Mouse (Mus musculus): Measurements from ENCODE around the gene Tln2.

Gene Tln2

GRCm38 (mm10) chr9:67545794-67546193 lies 13.7 kb downstream of the Tln2 start:
- no peak for DNase-seq

GRCm38 (mm10) chr9:67544783-67545182 lies 14.7 kb downstream of the Tln2 start:
- no peak for DNase-seq

DNA sequence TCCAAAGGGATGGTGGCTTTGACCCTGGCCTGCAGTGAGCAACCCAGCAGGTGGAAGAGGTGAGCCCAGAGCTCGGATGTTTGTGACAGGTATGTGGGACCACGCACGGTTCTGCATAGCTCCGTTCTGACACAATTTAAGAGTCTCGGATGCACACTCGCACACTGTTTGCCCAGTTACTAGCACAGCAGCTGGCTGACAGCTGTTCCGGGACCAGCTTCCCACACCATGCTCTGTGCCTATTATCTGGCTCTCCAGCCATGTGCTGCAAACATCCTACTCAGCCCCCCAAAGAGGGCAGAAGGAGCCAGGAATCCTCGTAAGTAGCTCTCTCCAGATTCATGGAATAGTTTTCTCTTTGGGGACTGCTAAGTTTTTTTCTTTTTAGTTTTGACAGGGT lies 17.6 kb downstream of the Tln2 start:
- peak in 1 of 2 experiments; percentile 60 for DNase-seq

DNA sequence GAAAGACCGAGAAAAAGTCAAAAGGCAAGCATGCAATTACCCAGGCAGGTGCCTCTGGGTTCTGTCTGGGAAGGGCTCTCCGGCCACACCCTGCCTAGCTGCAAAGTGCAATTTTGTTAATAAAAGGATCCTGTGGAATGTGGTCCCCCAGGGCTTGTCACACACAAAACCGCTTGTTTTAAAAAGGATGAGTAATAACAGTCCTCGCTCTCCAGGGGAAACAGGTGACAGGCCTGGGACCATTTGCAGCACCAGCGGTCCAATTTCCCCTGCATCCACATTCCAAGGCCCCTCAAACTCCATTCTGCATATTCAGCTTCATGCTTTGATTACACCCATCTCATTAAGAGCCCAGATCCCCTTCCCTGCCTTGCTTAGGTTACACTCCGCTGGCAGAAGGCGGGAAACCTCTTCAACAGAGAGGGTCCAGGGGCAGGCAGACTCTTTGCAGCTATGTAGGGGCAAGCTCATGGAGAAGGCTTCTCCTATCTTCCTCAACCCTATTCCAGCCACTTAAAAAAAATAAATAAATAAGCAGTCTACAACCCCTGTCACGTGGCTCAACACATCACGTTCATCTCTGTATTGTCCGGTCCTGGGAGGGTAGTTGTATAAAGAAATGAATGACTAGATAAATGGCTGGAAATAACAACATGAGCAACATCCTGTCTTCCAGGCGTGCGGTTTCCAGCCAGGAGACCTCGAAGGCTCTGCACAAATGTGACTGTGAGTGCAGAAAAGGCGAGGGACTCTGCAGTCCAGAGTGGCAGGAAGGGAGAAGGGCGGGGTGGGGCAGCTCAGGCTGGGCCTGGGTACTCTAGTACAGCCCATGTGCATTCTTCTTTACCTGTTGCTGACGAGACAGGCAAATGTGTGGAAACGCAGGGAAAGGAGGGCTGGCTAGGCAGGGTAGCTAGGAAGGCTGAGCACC lies 19.5 kb downstream of the Tln2 start:
- DNase-seq: no peak

DNA sequence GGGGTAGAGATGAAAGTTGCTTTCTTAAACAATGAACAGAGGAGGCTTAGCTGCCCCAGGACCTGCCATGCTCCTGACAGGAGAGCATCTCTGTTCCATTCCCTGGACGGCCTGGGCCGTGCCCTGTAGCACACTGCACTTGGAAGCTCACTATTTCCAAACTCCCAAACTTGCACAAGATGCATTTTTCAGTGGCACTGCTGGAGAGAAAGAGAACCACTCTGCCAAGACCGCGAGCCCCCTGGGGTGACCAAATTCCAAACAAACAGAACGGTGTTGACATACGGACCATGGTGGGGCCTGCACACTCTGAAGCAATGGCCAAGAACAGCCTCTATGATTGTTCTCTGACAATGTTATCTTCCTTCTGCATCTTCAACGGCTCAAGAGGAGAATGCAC lies 25.1 kb downstream of the Tln2 start:
- DNase-seq: peak; percentile 43 to 78

DNA sequence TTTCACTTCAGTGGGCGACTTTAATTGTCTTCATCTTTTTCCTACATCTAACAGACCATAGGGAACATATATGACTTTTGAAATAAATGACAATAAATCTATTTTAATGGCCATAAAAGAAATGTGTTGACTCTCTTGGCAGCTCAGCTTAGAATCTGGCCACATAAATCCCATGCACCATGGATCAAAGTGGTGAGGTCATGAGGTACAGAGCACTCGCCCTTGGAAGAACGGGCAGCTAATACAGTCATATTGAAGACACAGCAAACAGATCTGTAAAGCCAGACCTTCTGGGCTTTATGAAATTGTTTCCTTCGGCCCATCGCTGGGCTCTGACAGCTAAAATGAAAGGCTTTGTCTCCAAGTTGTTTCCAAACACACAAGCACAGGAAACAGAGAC lies 26.2 kb downstream of the Tln2 start:
- no peak for DNase-seq

- DNase-seq: no peak
Measured at GRCm38 (mm10) chr9:67532631-67533030, 26.9 kb downstream of the Tln2 start.

DNA sequence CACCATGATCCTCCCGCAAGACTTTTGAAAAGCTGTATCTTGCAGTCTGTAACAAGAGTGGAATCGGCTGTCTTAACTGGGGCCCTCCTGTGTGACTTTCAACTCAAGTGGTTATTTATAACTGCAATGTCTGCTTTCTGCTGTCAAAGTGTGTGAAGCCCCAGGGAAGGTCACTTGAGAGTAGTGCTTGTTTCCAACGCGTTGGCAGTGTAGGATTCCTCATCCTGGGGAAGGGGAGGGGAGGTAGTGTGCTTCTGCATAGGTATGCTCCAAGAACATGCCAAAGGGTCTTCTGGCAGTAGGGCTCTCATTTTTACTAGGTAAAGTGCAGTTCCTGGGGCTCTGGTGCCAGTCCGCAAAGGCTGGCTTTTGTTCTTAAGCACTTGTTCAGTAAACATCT lies 29.9 kb downstream of the Tln2 start:
- no peak for DNase-seq

DNA sequence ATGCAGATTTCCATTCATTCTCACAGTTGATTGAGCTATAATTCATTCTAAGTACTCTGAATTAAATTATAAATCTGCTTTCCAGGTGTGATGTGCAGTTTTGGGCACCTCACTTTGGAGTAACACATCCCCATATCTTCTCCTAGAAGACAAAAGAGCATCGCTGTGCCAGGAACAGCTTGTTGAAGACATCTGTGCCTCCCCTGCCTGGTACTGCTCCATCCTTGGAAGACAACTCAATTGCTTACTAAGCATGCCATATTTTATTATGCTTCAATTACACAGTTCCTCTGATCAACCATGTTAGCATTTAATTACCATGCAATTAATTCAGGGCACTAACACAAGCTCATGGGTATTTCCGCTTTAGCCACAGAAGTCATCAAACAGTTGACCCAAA lies 31.8 kb downstream of the Tln2 start:
- DNase-seq: no peak

- no peak for DNase-seq
Measured at GRCm38 (mm10) chr9:67521736-67522135, 37.8 kb downstream of the Tln2 start.

GRCm38 (mm10) chr9:67509510-67509909 lies 50.0 kb downstream of the Tln2 start:
- no peak for DNase-seq

DNA sequence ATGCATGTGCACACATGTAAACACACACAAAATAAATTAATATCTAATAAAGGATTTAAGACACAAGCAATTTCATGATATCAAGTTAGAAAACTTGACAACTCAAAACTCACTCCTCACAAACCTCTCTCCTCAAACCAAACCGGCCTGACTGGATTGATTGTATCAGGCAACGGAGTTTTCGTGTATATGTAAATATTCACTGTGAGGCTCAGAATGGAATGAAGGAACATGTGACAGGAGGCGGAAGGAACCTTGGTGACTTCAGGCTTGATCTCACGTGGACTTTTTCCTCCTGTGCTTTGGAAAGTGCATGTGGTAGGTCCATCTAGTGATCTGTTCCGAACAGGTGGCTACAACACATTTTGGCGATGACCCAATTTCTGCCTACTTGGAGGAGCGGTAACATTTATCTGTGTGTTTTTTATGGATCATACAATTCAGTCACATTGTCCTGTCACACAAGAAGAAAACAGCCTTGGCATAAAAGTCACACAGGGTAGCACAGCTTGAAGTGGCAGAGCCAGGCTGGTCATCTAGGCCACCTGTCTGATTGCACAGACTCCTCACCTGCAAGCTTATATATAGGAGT lies 54.7 kb downstream of the Tln2 start:
- no peak for DNase-seq

DNA sequence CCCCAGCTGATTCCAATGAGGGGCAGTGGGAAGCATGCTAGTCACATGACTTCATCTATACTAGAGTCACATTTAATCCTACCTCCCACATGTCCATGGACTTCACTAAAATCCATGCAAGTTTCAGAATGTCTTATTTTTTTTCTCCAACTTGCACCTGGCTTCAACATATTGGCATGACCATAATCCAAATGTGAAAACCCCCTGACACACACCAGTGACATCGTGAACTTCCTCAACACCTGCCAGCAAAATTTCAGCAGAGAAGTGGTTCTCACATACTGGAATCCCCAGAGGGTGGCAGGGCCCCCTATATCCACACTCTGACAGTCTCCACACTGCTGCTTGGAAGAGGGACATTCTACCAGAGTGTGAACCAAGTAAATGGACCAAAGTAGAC lies 57.7 kb downstream of the Tln2 start:
- DNase-seq: no peak

DNA sequence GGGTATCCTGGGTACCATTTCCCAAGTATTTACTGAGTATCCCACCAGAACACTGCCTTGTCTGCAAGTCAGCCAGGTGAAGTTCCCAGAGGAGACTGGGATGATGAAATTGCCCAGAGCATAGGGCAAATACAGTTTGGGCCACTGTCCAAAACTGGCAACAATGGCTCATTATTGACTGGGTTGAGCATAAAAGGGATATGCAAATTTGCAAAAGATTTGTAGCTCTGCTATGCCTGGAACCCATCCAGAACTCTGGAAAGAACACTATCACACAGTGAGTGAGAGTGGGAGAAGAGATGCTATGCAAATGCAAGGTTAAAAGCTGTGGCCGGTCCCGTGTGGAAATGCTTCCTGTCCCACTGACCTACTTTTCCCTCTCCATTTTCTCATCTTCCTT lies 63.1 kb downstream of the Tln2 start:
- no peak for DNase-seq

- no peak for DNase-seq
Measured at GRCm38 (mm10) chr9:67495350-67495749, 64.2 kb downstream of the Tln2 start.

GRCm38 (mm10) chr9:67493876-67494552 lies 65.5 kb downstream of the Tln2 start:
- DNase-seq: peak in 1 of 2 experiments; percentile 65

- DNase-seq: no peak
Measured at GRCm38 (mm10) chr9:67489370-67489769, 70.1 kb downstream of the Tln2 start.

- DNase-seq: no peak
Measured at GRCm38 (mm10) chr9:67486621-67487020, 72.9 kb downstream of the Tln2 start.

- DNase-seq: peak; percentile 55 to 67
Measured at GRCm38 (mm10) chr9:67485169-67486072, 74.1 kb downstream of the Tln2 start.

DNA sequence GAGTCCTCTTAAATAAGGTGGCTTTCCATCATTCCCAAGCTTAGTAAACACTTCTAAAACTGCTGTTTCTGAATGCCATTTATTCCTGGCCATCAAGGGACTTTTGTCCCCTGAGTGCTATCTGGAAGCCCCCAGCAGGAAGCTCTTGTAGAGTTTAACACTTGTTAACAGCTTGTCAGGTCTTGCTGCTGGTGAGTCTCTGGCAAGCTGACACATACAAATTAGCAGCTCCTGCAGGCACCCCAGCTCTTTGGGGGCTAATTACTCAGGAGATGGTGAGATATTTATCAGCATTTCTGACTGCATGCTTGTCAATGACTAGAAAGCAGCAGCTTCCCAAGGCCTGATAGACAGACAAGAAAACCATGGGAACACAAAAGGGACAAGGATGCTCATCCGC lies 77.2 kb downstream of the Tln2 start:
- no peak for DNase-seq

DNA sequence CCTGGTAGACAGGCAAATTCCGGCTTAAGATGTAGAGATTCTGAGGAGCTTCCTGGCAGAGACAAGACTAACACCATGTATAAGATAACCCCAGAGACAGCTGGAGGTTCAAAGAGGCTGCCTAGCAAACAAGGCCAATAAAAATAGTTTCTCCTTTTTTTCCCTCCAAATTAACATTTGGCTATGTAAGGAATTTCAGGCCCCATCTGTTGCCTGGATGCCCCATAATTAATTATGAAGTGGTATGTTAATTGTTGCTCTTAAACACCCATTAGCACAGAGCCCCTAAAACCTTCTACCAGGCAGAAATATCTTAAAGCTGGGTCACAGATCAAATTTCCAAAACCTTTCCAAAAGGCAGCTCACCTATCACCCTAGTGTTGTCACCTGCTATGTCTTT lies 77.7 kb downstream of the Tln2 start:
- no peak for DNase-seq

GRCm38 (mm10) chr9:67477445-67477844 lies 82.1 kb downstream of the Tln2 start:
- DNase-seq: peak in 1 of 2 experiments; percentile 19

- no peak for DNase-seq
Measured at GRCm38 (mm10) chr9:67476184-67476583, 83.3 kb downstream of the Tln2 start.
